Mouse (Mus musculus): ENCODE results near the gene 1700012B07Rik. TPM values are rescaled to one million over a fixed set of nuclear protein-coding genes. Genes with fewer than 3 reads are reported as not detected.

The 1700012B07Rik gene
- polyA plus RNA-seq, 1 experiment from 2014 or later: not detected

GRCm38 (mm10) chr11:109816911-109817310 lies 10.9 kb downstream of the 1700012B07Rik start:
- DNase-seq (ENCODE audit: low spot score): no peak
- Histone ChIP-seq H3K9me3 (ENCODE audit: control insufficient read depth, low read length) (no peaks in the 10 kb centered on the region), H3K4me1 (replicated peaks; ENCODE audit: control insufficient read depth, insufficient read depth, low read length) (no peaks in the 10 kb centered on the region), H3K4me2 (replicated peaks) (no peak overlapping the region), H3K27me3 (ENCODE audit: control insufficient read depth, insufficient read depth, low read length) (no peaks in the 10 kb centered on the region), H3K4me3 (replicated peaks; ENCODE audit: low read length) (no peak overlapping the region), H3K36me3 (replicated peaks; ENCODE audit: control insufficient read depth, insufficient read depth) (no peaks in the 10 kb centered on the region), H3K9ac (no peak overlapping the region), H3K27ac (no peak overlapping the region)
- no peak for ATAC-seq (ENCODE audit: low FRiP score)
- 79% methylated on average over 1 of the region's 1 CpGs for WGBS

- Histone ChIP-seq H3K4me2 (replicated peaks) (no peak overlapping the region), H3K27ac (no peak overlapping the region), H3K9me3 (ENCODE audit: control insufficient read depth, low read length) (0 out of 2 replicates have a peak, but pooled peaks cover 4% of the 10 kb centered on the region), H3K9ac (no peak overlapping the region), H3K4me1 (replicated peaks; ENCODE audit: control insufficient read depth, insufficient read depth, low read length) (no peaks in the 10 kb centered on the region), H3K36me3 (replicated peaks; ENCODE audit: control insufficient read depth, insufficient read depth) (no peaks in the 10 kb centered on the region), H3K27me3 (ENCODE audit: control insufficient read depth, insufficient read depth, low read length) (no peaks in the 10 kb centered on the region), H3K4me3 (replicated peaks; ENCODE audit: low read length) (no peak overlapping the region)
- ATAC-seq (ENCODE audit: low FRiP score) (no peak), DNase-seq (ENCODE audit: low spot score) (no peak)
- 74% methylated on average over 2 of the region's 2 CpGs for WGBS
These were observed 16.1 kb downstream of the 1700012B07Rik start for GRCm38 (mm10) chr11:109811721-109812120.

- DNase-seq (ENCODE audit: low spot score) (no peak), ATAC-seq (ENCODE audit: low FRiP score) (no peak)
- Histone ChIP-seq H3K4me1 (replicated peaks; ENCODE audit: control insufficient read depth, insufficient read depth, low read length) (no peaks in the 10 kb centered on the region), H3K36me3 (replicated peaks; ENCODE audit: control insufficient read depth, insufficient read depth) (no peaks in the 10 kb centered on the region), H3K9me3 (ENCODE audit: control insufficient read depth, low read length) (0 out of 2 replicates have a peak, but pooled peaks cover 4% of the 10 kb centered on the region), H3K27me3 (ENCODE audit: control insufficient read depth, insufficient read depth, low read length) (no peaks in the 10 kb centered on the region), H3K4me3 (replicated peaks; ENCODE audit: low read length) (no peak overlapping the region), H3K9ac (no peak overlapping the region), H3K27ac (no peak overlapping the region), H3K4me2 (replicated peaks) (no peak overlapping the region)
- WGBS: 70% methylated on average over 4 of the region's 4 CpGs
These were observed 18.5 kb downstream of the 1700012B07Rik start for GRCm38 (mm10) chr11:109809175-109809855.

GRCm38 (mm10) chr11:109801515-109801914 lies 26.3 kb downstream of the 1700012B07Rik start:
- Histone ChIP-seq H3K27me3 (ENCODE audit: control insufficient read depth, insufficient read depth, low read length) (no peaks in the 10 kb centered on the region), H3K4me3 (replicated peaks; ENCODE audit: low read length) (no peak overlapping the region), H3K4me1 (replicated peaks; ENCODE audit: control insufficient read depth, insufficient read depth, low read length) (no peaks in the 10 kb centered on the region), H3K9ac (no peak overlapping the region), H3K36me3 (replicated peaks; ENCODE audit: control insufficient read depth, insufficient read depth) (no peaks in the 10 kb centered on the region), H3K4me2 (replicated peaks) (no peak overlapping the region), H3K9me3 (ENCODE audit: control insufficient read depth, low read length) (no peaks in the 10 kb centered on the region), H3K27ac (no peak overlapping the region)
- ATAC-seq (ENCODE audit: low FRiP score): no peak
- 73% methylated on average over 1 of the region's 1 CpGs for WGBS
- DNase-seq (ENCODE audit: low spot score): no peak

GRCm38 (mm10) chr11:109797531-109797930 lies 30.3 kb downstream of the 1700012B07Rik start:
- DNase-seq (ENCODE audit: low spot score) (no peak), ATAC-seq (ENCODE audit: low FRiP score) (no peak)
- Histone ChIP-seq H3K36me3 (replicated peaks; ENCODE audit: control insufficient read depth, insufficient read depth) (no peaks in the 10 kb centered on the region), H3K27me3 (ENCODE audit: control insufficient read depth, insufficient read depth, low read length) (no peaks in the 10 kb centered on the region), H3K27ac (no peak overlapping the region), H3K4me3 (replicated peaks; ENCODE audit: low read length) (no peak overlapping the region), H3K4me2 (replicated peaks) (no peak overlapping the region), H3K4me1 (replicated peaks; ENCODE audit: control insufficient read depth, insufficient read depth, low read length) (no peaks in the 10 kb centered on the region), H3K9ac (no peak overlapping the region), H3K9me3 (ENCODE audit: control insufficient read depth, low read length) (no peaks in the 10 kb centered on the region)
- 89% methylated on average over 6 of the region's 6 CpGs for WGBS

GRCm38 (mm10) chr11:109795536-109795935 lies 32.3 kb downstream of the 1700012B07Rik start:
- Histone ChIP-seq H3K4me2 (replicated peaks) (no peak overlapping the region), H3K4me1 (replicated peaks; ENCODE audit: control insufficient read depth, insufficient read depth, low read length) (no peaks in the 10 kb centered on the region), H3K4me3 (replicated peaks; ENCODE audit: low read length) (no peak overlapping the region), H3K36me3 (replicated peaks; ENCODE audit: control insufficient read depth, insufficient read depth) (no peaks in the 10 kb centered on the region), H3K27me3 (ENCODE audit: control insufficient read depth, insufficient read depth, low read length) (no peaks in the 10 kb centered on the region), H3K9ac (no peak overlapping the region), H3K27ac (no peak overlapping the region), H3K9me3 (ENCODE audit: control insufficient read depth, low read length) (no peaks in the 10 kb centered on the region)
- no peak for ATAC-seq (ENCODE audit: low FRiP score)
- DNase-seq (ENCODE audit: low spot score): no peak
- 93% methylated on average over 2 of the region's 2 CpGs for WGBS

- H3K27ac ChIP-seq: no peak overlapping the region
- no peak overlapping the region for H3K4me2 ChIP-seq (replicated peaks)
- no peaks in the 10 kb centered on the region for H3K27me3 ChIP-seq (ENCODE audit: control insufficient read depth, insufficient read depth, low read length)
- H3K9ac ChIP-seq: no peak overlapping the region
- H3K9me3 ChIP-seq (ENCODE audit: control insufficient read depth, low read length): no peaks in the 10 kb centered on the region
- no peak overlapping the region for H3K4me3 ChIP-seq (replicated peaks; ENCODE audit: low read length)
- no peak for DNase-seq (ENCODE audit: low spot score)
- ATAC-seq (ENCODE audit: low FRiP score): no peak
- H3K4me1 ChIP-seq (replicated peaks; ENCODE audit: control insufficient read depth, insufficient read depth, low read length): no peaks in the 10 kb centered on the region
- no peaks in the 10 kb centered on the region for H3K36me3 ChIP-seq (replicated peaks; ENCODE audit: control insufficient read depth, insufficient read depth)
- WGBS: 87% methylated on average over 4 of the region's 4 CpGs
These were observed 34.3 kb downstream of the 1700012B07Rik start for GRCm38 (mm10) chr11:109793578-109793977.

GRCm38 (mm10) chr11:109792401-109792997 lies 35.3 kb downstream of the 1700012B07Rik start:
- Histone ChIP-seq H3K4me2 (replicated peaks) (no peak overlapping the region), H3K9ac (no peak overlapping the region), H3K9me3 (ENCODE audit: control insufficient read depth, low read length) (no peaks in the 10 kb centered on the region), H3K27ac (no peak overlapping the region), H3K4me3 (replicated peaks; ENCODE audit: low read length) (no peak overlapping the region), H3K36me3 (replicated peaks; ENCODE audit: control insufficient read depth, insufficient read depth) (no peaks in the 10 kb centered on the region), H3K27me3 (ENCODE audit: control insufficient read depth, insufficient read depth, low read length) (no peaks in the 10 kb centered on the region), H3K4me1 (replicated peaks; ENCODE audit: control insufficient read depth, insufficient read depth, low read length) (no peaks in the 10 kb centered on the region)
- DNase-seq (ENCODE audit: low spot score) (no peak), ATAC-seq (ENCODE audit: low FRiP score) (no peak)
- 90% methylated on average over 13 of the region's 13 CpGs for whole genome bisulfite sequencing

- ATAC-seq (ENCODE audit: low FRiP score): no peak
- H3K9ac ChIP-seq: no peak overlapping the region
- WGBS: 91% methylated on average over 2 of the region's 2 CpGs
These were observed 35.9 kb downstream of the 1700012B07Rik start for GRCm38 (mm10) chr11:109791965-109792364.

More at GRCm38 (mm10) chr11:109791965-109792364, 35.9 kb downstream of the 1700012B07Rik start:
- no peaks in the 10 kb centered on the region for H3K36me3 ChIP-seq (replicated peaks; ENCODE audit: control insufficient read depth, insufficient read depth)
- no peaks in the 10 kb centered on the region for H3K9me3 ChIP-seq (ENCODE audit: control insufficient read depth, low read length)
- no peaks in the 10 kb centered on the region for H3K4me1 ChIP-seq (replicated peaks; ENCODE audit: control insufficient read depth, insufficient read depth, low read length)
- DNase-seq (ENCODE audit: low spot score): no peak
- H3K27ac ChIP-seq: no peak overlapping the region
- no peaks in the 10 kb centered on the region for H3K27me3 ChIP-seq (ENCODE audit: control insufficient read depth, insufficient read depth, low read length)
- H3K4me3 ChIP-seq (replicated peaks; ENCODE audit: low read length): no peak overlapping the region
- H3K4me2 ChIP-seq (replicated peaks): no peak overlapping the region
